Mouse (Mus musculus) stomach, postnatal 0 days (tissue): ENCODE measurements at regions not wholly inside any gene's neighbourhood (a gene's known extent, or its start where the extent isn't known, plus 50 kb on each side); places are given as distances from the start of the nearest gene placed in this dataset.

Experiments
- CTCF ChIP-seq: IDR thresholded peaks from 2 replicates; pipeline ENCODE4 v1.5.1; 2016; ENCODE audit warnings: antibody characterized with exemption, low read depth, mild to moderate bottlenecking, moderate library complexity
- EP300 ChIP-seq: optimal IDR thresholded peaks from 2 replicates; pipeline ENCODE3; 2016; ENCODE audit warnings: antibody characterized with exemption

DNA sequence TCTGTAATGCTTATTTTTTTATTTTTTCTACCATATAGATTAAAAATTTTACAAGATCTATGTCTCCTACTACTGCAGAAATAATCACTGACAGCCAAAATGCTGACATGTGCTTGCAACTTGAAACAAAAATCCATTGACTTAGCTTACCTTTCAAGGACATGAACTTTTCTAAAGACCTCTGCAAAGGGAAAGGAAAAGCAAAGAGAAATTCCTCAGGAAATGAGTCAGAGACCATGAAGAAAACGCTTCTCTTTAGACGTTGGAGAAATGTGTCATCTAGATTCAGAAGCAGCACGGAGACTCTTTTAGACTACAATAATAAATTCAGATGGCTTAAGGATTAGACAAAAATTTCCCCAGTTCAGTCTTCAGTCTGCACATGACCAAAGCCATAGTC lies 2188.6 kb upstream of the Tenm3 start:
- TF ChIP-seq CTCF (no peak), EP300 (no peak)
